Mouse (Mus musculus): ENCODE measurements around the gene Oas1d.

Gene Oas1d

DNA sequence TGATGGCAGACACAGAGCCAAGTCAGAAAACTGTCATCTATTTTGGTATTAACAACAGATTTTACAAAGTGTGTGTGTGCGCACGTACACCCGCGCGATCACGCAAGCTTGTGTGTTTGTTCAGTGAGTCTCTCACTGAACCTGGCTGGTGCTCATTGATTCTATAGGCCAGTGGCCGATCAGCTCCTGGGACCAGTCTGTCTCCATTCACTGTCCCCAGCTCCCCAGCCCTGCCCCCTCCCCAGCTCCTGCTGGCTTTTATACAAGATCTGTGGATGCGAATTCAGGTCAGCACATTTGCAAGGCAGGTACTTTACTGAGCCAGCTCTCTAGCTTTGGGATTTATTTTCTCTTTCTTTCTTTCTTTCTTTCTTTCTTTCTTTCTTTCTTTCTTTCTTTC, 54.5 kb downstream of the Oas1d start:
- no peak for DNase-seq (ENCODE audit: low read depth, low spot score)

DNA sequence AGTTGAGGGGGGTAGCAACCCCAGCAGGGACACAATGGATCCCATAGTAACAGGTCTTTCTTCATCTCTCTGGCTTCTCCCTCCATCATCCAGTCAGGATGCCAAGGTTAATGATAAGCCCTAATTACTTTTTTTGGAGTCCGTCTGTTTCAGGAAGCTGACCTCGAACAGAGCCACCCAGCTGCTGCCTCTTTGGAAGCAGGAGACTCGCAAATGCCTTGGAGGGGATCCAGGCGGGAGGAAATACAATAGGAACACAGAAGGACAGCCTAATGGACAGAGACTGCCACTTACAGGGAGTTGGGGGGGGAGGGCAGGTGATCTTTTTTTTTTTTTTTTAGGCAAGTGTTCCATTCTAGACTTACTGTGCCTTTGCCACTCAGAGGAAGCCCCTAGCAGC, 55.4 kb downstream of the Oas1d start:
- no peak for DNase-seq (ENCODE audit: low read depth, low spot score)

Measured in ES-CJ7 (cell line).